In genomic region chr5:125525516-125525915, GRCm38 (mm10) we compare ENCODE assay signal across 15 mouse cellular contexts. TPM values are rescaled to one million over a fixed set of nuclear protein-coding genes. Genes with fewer than 3 reads are reported as not detected.
DNase-seq lines count a peak whose midpoint lies in the region; ATAC-seq and TF ChIP-seq lines count a peak whose summit lies in the region.
"Had no signal": no experiment of that assay in that cellular context is flagged by ENCODE, and none has a peak within 500 bp of the region (broad histone marks: within the 10 kb centered on the region; RNA-seq: fewer than 3 reads in every experiment).

No protein-coding gene starts in this region.

- no peak for DNase-seq in forebrain, postnatal 0 days
- DNase-seq in lung, adult 2 months = no peak
- no peak for DNase-seq in lung, postnatal 4 days
- DNase-seq in liver, embryonic 14.5 days (ENCODE audit: low read depth in 3 of 3, low spot score in 3 of 3) = no peak
- no peak for DNase-seq in right cerebral cortex, postnatal 10 days (ENCODE audit: low spot score in 2 of 2)
- DNase-seq in embryo, embryonic 9.5 days (ENCODE audit: extremely low spot score) = no peak
- DNase-seq: cerebellum, adult 11 months; thymus, postnatal 14 days had no signal

- H3K4me2 ChIP-seq in forebrain, postnatal 0 days (ENCODE audit: low read depth) = no peak overlapping the region
- H3K4me2 ChIP-seq in forebrain, embryonic 15.5 days (replicated peaks) = no peak overlapping the region
- H3K4me2 ChIP-seq in liver, embryonic 14.5 days (ENCODE audit: low read depth) = no peak overlapping the region
- H3K4me2 ChIP-seq: heart, embryonic 13.5 days; hindbrain, embryonic 12.5 days; liver, embryonic 15.5 days; midbrain, embryonic 11.5 days had no signal

- 0 out of 2 replicates have a peak, but pooled peaks cover 3% of the 10 kb centered on the region for H3K36me3 ChIP-seq in forebrain, postnatal 0 days (ENCODE audit: insufficient read depth)
- no peaks in the 10 kb centered on the region for H3K36me3 ChIP-seq in forebrain, embryonic 15.5 days
- no peaks in the 10 kb centered on the region for H3K36me3 ChIP-seq in E14TG2a.4 (ENCODE audit: insufficient read depth, low read length)
- H3K36me3 ChIP-seq in liver, embryonic 14.5 days (replicated peaks; ENCODE audit: control insufficient read depth, insufficient read depth, low read depth) = no peaks in the 10 kb centered on the region
- H3K36me3 ChIP-seq: heart, embryonic 13.5 days; hindbrain, embryonic 12.5 days; liver, embryonic 15.5 days had no signal

- TF ChIP-seq EP300 in liver, embryonic 14.5 days (IDR thresholded peaks at IDR 0.05; ENCODE audit: low read depth) = no peak

- H3K9me3 ChIP-seq in forebrain, postnatal 0 days (ENCODE audit: low read length) = no peaks in the 10 kb centered on the region
- H3K9me3 ChIP-seq in forebrain, embryonic 15.5 days = no peaks in the 10 kb centered on the region
- H3K9me3 ChIP-seq in E14TG2a.4 (ENCODE audit: low read length) = no peaks in the 10 kb centered on the region
- peaks cover 3% of the 10 kb centered on the region for H3K9me3 ChIP-seq in liver, embryonic 14.5 days (ENCODE audit: control insufficient read depth, low read length)
- H3K9me3 ChIP-seq: liver, embryonic 15.5 days had no signal

- 62% methylated on average over 5 of the region's 5 CpGs for whole genome bisulfite sequencing in forebrain, postnatal 0 days
- 61% methylated on average over 5 of the region's 5 CpGs for WGBS in forebrain, embryonic 15.5 days
- 45% methylated on average over 5 of the region's 5 CpGs for WGBS in lung, adult 2 months
- 34% methylated on average over 5 of the region's 5 CpGs for WGBS in liver, embryonic 14.5 days (ENCODE audit: insufficient replicate concordance)

- no peaks in the 10 kb centered on the region for H3K4me1 ChIP-seq in forebrain, postnatal 0 days (ENCODE audit: insufficient read depth)
- H3K4me1 ChIP-seq in forebrain, embryonic 15.5 days = no peaks in the 10 kb centered on the region
- H3K4me1 ChIP-seq in lung, adult 2 months (ENCODE audit: control insufficient read depth, insufficient read depth, low read length) = no peaks in the 10 kb centered on the region
- H3K4me1 ChIP-seq in E14TG2a.4 (replicated peaks; ENCODE audit: low read depth, low read length) = peaks cover 68% of the 10 kb centered on the region
- peaks cover 0 to 5% of the 10 kb centered on the region in 2 experiments; a peak in 2 of 4 replicates for H3K4me1 ChIP-seq in liver, embryonic 14.5 days (replicated peaks; ENCODE audit: control insufficient read depth in 2 of 2, insufficient read depth in 2 of 2, low read length in 1 of 2)

- H3K9ac ChIP-seq in forebrain, postnatal 0 days = no peak overlapping the region
- H3K9ac ChIP-seq in forebrain, embryonic 15.5 days (replicated peaks) = no peak overlapping the region
- H3K9ac ChIP-seq in liver, embryonic 14.5 days (replicated peaks) = no peak overlapping the region
- H3K9ac ChIP-seq: heart, embryonic 13.5 days; hindbrain, embryonic 12.5 days; liver, embryonic 15.5 days had no signal

- no peak for ATAC-seq in forebrain, postnatal 0 days
- ATAC-seq in forebrain, embryonic 15.5 days (replicated peaks) = no peak
- ATAC-seq in liver, embryonic 14.5 days (ENCODE audit: insufficient read depth) = no peak

- H3K27me3 ChIP-seq in forebrain, postnatal 0 days (ENCODE audit: insufficient read depth, low read length) = no peaks in the 10 kb centered on the region
- H3K27me3 ChIP-seq in forebrain, embryonic 15.5 days = peaks cover 4% of the 10 kb centered on the region; the same call in 1 of the 2 replicates
- H3K27me3 ChIP-seq in E14TG2a.4 (ENCODE audit: insufficient read depth, low read length) = peaks cover 27% of the 10 kb centered on the region
- peaks cover 10% of the 10 kb centered on the region for H3K27me3 ChIP-seq in liver, embryonic 14.5 days (ENCODE audit: control insufficient read depth, insufficient read depth, low read length)

- H3K27ac ChIP-seq in forebrain, postnatal 0 days (ENCODE audit: low read depth, low read length) = no peak overlapping the region
- H3K27ac ChIP-seq in forebrain, embryonic 15.5 days (replicated peaks) = no peak overlapping the region
- H3K27ac ChIP-seq in liver, embryonic 14.5 days = no peak overlapping the region
- H3K27ac ChIP-seq: heart, embryonic 13.5 days; hindbrain, embryonic 12.5 days; liver, embryonic 15.5 days had no signal

- no peak for TF ChIP-seq POLR2A in lung, adult 2 months (IDR thresholded peaks at IDR 0.05; ENCODE audit: borderline replicate concordance, extremely low read depth, low read depth, low read length)

- H3K4me3 ChIP-seq in forebrain, postnatal 0 days (ENCODE audit: low read depth, low read length) = no peak overlapping the region
- no peak overlapping the region for H3K4me3 ChIP-seq in forebrain, embryonic 15.5 days
- no peak overlapping the region for H3K4me3 ChIP-seq in lung, adult 2 months (replicated peaks; ENCODE audit: extremely low read depth, low read depth, low read length)
- no peak overlapping the region for H3K4me3 ChIP-seq in E14TG2a.4 (replicated peaks; ENCODE audit: low read length)
- no peak overlapping the region for H3K4me3 ChIP-seq in liver, embryonic 14.5 days (ENCODE audit: insufficient read depth in 1 of 2, low read depth in 2 of 2, low read length in 2 of 2)
- H3K4me3 ChIP-seq: heart, embryonic 13.5 days; hindbrain, embryonic 12.5 days; liver, embryonic 15.5 days had no signal

- TF ChIP-seq CTCF in forebrain, postnatal 0 days (IDR thresholded peaks at IDR 0.05; ENCODE audit: low read depth) = peak; percentile 39
- 0 out of 2 replicates have a peak, but pooled peaks have one; percentile 15 for TF ChIP-seq CTCF in lung, adult 2 months (IDR thresholded peaks at IDR 0.05; ENCODE audit: insufficient read depth, low read length)
- peak; percentile 95 for TF ChIP-seq CTCF in E14TG2a.4 (conservative IDR thresholded peaks at IDR 0.05; ENCODE audit: low read length)
- TF ChIP-seq CTCF in liver, embryonic 14.5 days (IDR thresholded peaks at IDR 0.05; ENCODE audit: low read depth) = peak; percentile 71

RNA-seq across cellular contexts. Expression of gene Tmem132b, which starts 6.1 kb away (rescaled TPM):
- 32.2 and 48.9 TPM in 2 replicates for total RNA-seq in forebrain, postnatal 0 days (2014; rRNA removed)
- 5.1 and 7.8 TPM in 2 replicates for polyA plus RNA-seq in forebrain, postnatal 0 days (2015; fragmentation: Nextera tagmentation; extraction: Ambion mirVana)
- polyA plus RNA-seq in forebrain, embryonic 15.5 days (2015; fragmentation: Nextera tagmentation; extraction: Ambion mirVana) = 8.2 and 8.3 TPM in 2 replicates
- polyA plus RNA-seq in lung, adult 2 months (2012; rRNA removed) = 0.05 and 0.18 TPM in 2 replicates
- 0.01 TPM in 1 of 2 replicates, not detected in the other for polyA plus RNA-seq in liver, embryonic 14.5 days (2012; rRNA removed)
- polyA plus RNA-seq in liver, embryonic 14.5 days (2014; fragmentation: Nextera tagmentation; extraction: Ambion mirVana) = not detected in 2 replicates
- polyA plus RNA-seq: G1E; liver, embryonic 15.5 days had no signal

RNA-seq across cellular contexts. Expression of gene Aacs, which starts 49.9 kb away (rescaled TPM):
- total RNA-seq in forebrain, postnatal 0 days (2014; rRNA removed) = 90.9 and 116 TPM in 2 replicates
- polyA plus RNA-seq in forebrain, postnatal 0 days (2015; fragmentation: Nextera tagmentation; extraction: Ambion mirVana) = 83.8 and 97.9 TPM in 2 replicates
- polyA plus RNA-seq in forebrain, embryonic 15.5 days (2015; fragmentation: Nextera tagmentation; extraction: Ambion mirVana) = 81.1 and 82.4 TPM in 2 replicates
- 53.0 and 58.6 TPM in 2 replicates for polyA plus RNA-seq in lung, adult 2 months (2012; rRNA removed)
- 11.0 and 11.6 TPM in 2 replicates for polyA plus RNA-seq in liver, embryonic 14.5 days (2012; rRNA removed)
- 13.2 and 13.5 TPM in 2 replicates for polyA plus RNA-seq in liver, embryonic 14.5 days (2014; fragmentation: Nextera tagmentation; extraction: Ambion mirVana)

Comparison
In these comparisons a context has a peak if more than half of its experiments do, and no peak if none do; other contexts are left out.
1. CTCF ChIP-seq: peak in every context shown above with its lines; median percentile 95 in E14TG2a.4; 71 in liver, embryonic 14.5 days; 39 in forebrain, postnatal 0 days; 15 in lung, adult 2 months.